In the genomic region with DNA sequence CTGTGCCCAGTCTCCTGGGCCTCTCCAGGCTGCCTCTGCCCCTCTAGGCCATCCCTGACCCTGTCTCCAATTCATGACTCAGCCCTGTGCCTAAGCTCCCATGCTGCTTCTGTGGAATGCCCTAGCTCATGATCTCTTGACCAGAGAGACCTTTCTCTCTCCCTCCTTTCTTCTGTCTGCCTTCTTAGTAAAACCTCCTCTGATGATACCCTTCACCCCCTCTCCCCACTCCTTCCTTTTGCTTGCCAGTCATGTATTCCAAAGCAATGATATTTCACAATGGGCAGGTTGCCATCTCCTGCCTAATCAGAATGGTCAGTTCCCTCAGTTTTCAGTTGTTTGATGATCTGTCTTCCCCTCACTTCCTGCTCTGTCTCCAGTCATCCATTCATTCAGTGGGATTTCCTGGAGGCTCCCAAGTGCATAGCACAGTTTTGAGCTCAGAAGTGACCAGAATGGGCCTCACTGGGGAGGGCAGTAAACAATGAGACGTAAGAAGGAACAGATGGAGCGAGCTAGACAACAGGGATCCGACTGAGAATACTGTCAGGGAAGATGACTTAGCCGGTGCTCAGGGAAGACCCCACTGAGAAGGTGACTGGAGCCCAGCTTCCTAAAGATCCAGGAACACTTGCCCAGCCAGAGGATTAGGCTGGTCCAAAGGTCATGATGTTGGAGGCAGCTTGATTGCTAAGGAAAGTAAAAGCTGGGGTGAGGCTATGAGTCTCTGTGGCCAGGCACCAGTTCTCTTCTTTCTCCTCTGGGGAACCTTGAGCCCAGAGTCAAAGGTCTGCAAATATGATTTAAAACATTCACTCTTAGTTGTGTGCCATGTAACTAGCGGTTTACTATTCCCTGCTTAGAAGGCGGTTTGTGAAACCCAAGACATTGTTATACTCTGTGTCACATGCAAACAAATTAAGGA, we compare ENCODE assay signal across 10 mouse cellular contexts. TPM values are rescaled to one million over a fixed set of nuclear protein-coding genes. Genes with fewer than 3 reads are reported as not detected.
DNase-seq lines count a peak whose midpoint lies in the region; ATAC-seq and TF ChIP-seq lines count a peak whose summit lies in the region.
"Had no signal": no experiment of that assay in that cellular context is flagged by ENCODE, and none has a peak within 500 bp of the region (broad histone marks: within the 10 kb centered on the region; RNA-seq: fewer than 3 reads in every experiment).

No protein-coding gene starts in this region.

- H3K27ac ChIP-seq in hindbrain, postnatal 0 days, result 0 out of 2 replicates have a peak overlapping the region, but pooled peaks have one; percentile 20
- no peak overlapping the region for H3K27ac ChIP-seq in hindbrain, embryonic 12.5 days
- H3K27ac ChIP-seq in intestine, embryonic 16.5 days (ENCODE audit: low read length), result 0 out of 2 replicates have a peak overlapping the region, but pooled peaks have one; percentile 4

- H3K36me3 ChIP-seq in hindbrain, postnatal 0 days (ENCODE audit: insufficient read depth, low read length), result no peaks in the 10 kb centered on the region
- no peaks in the 10 kb centered on the region for H3K36me3 ChIP-seq in hindbrain, embryonic 12.5 days
- no peaks in the 10 kb centered on the region for H3K36me3 ChIP-seq in intestine, embryonic 16.5 days (ENCODE audit: control insufficient read depth, insufficient read depth, low read length)

- H3K9ac ChIP-seq in hindbrain, postnatal 0 days (replicated peaks; ENCODE audit: low read length), result no peak overlapping the region
- no peak overlapping the region for H3K9ac ChIP-seq in hindbrain, embryonic 12.5 days
- H3K9ac ChIP-seq in intestine, embryonic 16.5 days (ENCODE audit: low read depth, low read length), result no peak overlapping the region
- H3K9ac ChIP-seq: liver, postnatal 0 days had no signal

- TF ChIP-seq CTCF in hindbrain, postnatal 0 days (IDR thresholded peaks at IDR 0.05; ENCODE audit: low read depth), result no peak

- H3K4me1 ChIP-seq in hindbrain, postnatal 0 days (ENCODE audit: insufficient read depth, low read length), result peaks cover 28% of the 10 kb centered on the region
- 0 out of 2 replicates have a peak, but pooled peaks cover 5% of the 10 kb centered on the region for H3K4me1 ChIP-seq in hindbrain, embryonic 12.5 days
- peaks cover 21% of the 10 kb centered on the region for H3K4me1 ChIP-seq in intestine, embryonic 16.5 days (ENCODE audit: control insufficient read depth, insufficient read depth, low read length)

- H3K4me3 ChIP-seq in hindbrain, postnatal 0 days (ENCODE audit: low read length), result no peak overlapping the region
- no peak overlapping the region for H3K4me3 ChIP-seq in hindbrain, embryonic 12.5 days
- H3K4me3 ChIP-seq in intestine, embryonic 16.5 days (ENCODE audit: low read length), result no peak overlapping the region

- 40% methylated on average over 6 of the region's 6 CpGs for WGBS in hindbrain, postnatal 0 days
- 47% methylated on average over 6 of the region's 6 CpGs for WGBS in hindbrain, embryonic 12.5 days
- WGBS in intestine, embryonic 16.5 days, result 33% methylated on average over 6 of the region's 6 CpGs

- H3K27me3 ChIP-seq in hindbrain, postnatal 0 days (ENCODE audit: insufficient read depth, low read length), result no peaks in the 10 kb centered on the region
- peaks cover 20% of the 10 kb centered on the region for H3K27me3 ChIP-seq in hindbrain, embryonic 12.5 days
- peaks cover 6% of the 10 kb centered on the region; the same call in 1 of the 2 replicates for H3K27me3 ChIP-seq in intestine, embryonic 16.5 days (replicated peaks; ENCODE audit: control insufficient read depth, insufficient read depth, low read length)

- no peak overlapping the region for H3K4me2 ChIP-seq in hindbrain, postnatal 0 days (ENCODE audit: low read depth, low read length)
- no peak overlapping the region for H3K4me2 ChIP-seq in hindbrain, embryonic 12.5 days (replicated peaks)
- no peak overlapping the region for H3K4me2 ChIP-seq in intestine, embryonic 16.5 days (ENCODE audit: low read depth, low read length)

- no peak for ATAC-seq in hindbrain, postnatal 0 days
- ATAC-seq in hindbrain, embryonic 12.5 days (ENCODE audit: low FRiP score), result no peak
- peak; percentile 78 for ATAC-seq in intestine, embryonic 16.5 days
- no peak for ATAC-seq in activated CD4-positive, CD25-positive, alpha-beta regulatory T cell, adult 4 months
- ATAC-seq: liver, postnatal 0 days had no signal

- DNase-seq in hindbrain, postnatal 0 days (ENCODE audit: low spot score), result no peak
- peak; percentile 66 for DNase-seq in NIH3T3 (ENCODE audit: low read depth)
- peak; percentile 47 to 68 for DNase-seq in cerebellum, adult 18-20 months
- no peak for DNase-seq in B cell, adult 2 months
- DNase-seq: heart, postnatal 14 days; liver, postnatal 0 days; thymus, postnatal 14 days had no signal

- no peaks in the 10 kb centered on the region for H3K9me3 ChIP-seq in hindbrain, postnatal 0 days (ENCODE audit: low read length)
- no peaks in the 10 kb centered on the region for H3K9me3 ChIP-seq in hindbrain, embryonic 12.5 days (replicated peaks)
- no peaks in the 10 kb centered on the region for H3K9me3 ChIP-seq in intestine, embryonic 16.5 days (ENCODE audit: control insufficient read depth, low read length)

RNA-seq across cellular contexts. Expression of a gene that starts 7.2 kb away (rescaled TPM):
- total RNA-seq in hindbrain, postnatal 0 days (2014; rRNA removed), result 23.5 and 29.9 TPM in 2 replicates
- 19.8 and 22.2 TPM in 2 replicates for polyA plus RNA-seq in hindbrain, postnatal 0 days (2015; fragmentation: Nextera tagmentation; extraction: Ambion mirVana)
- polyA plus RNA-seq in hindbrain, embryonic 12.5 days (2016; fragmentation: Nextera tagmentation; extraction: Ambion mirVana), result 9.1 and 9.5 TPM in 2 replicates
- polyA plus RNA-seq in intestine, embryonic 16.5 days (2015; fragmentation: Nextera tagmentation; extraction: Ambion mirVana), result 8.6 and 8.9 TPM in 2 replicates
- 10 to 100 TPM; 21.4 to 27.8 TPM for polyA plus RNA-seq in activated CD4-positive, CD25-positive, alpha-beta regulatory T cell, adult 4 months (2017; shearing (Covaris generic))

Comparison
In these comparisons a context has a peak if more than half of its experiments do, and no peak if none do; other contexts are left out.
1. DNase-seq: peak in NIH3T3 (single experiment) and cerebellum, adult 18-20 months (2 of 2); none in hindbrain, postnatal 0 days (single experiment) and B cell, adult 2 months (0 of 2).